Mouse (Mus musculus): ENCODE measurements around the gene Hhat.

DNA sequence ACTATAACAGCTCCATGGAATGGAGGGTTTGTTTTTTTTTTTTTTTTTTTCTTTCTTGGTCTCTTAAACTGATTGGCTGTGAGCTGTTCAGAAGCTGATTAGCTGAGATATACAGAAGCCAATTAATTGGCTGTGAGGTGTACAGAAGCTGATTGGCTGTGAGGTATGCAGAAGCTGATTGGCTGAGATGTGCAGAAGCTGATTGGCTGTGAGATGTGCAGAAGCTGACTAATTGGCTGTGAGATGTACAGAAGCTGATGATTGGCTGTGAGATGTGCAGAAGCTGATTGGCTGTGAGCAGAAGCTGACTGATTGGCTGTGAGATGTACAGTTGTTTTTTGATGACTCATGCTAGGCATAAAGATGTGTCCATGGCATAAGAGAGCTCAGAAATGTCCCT lies 320.6 kb downstream of the Hhat start:
- TF ChIP-seq CTCF (IDR thresholded peaks at IDR 0.05; ENCODE audit: control insufficient read depth, insufficient read depth, insufficient read length) (no peak), MYOD1 (IDR thresholded peaks at IDR 0.05; ENCODE audit: control insufficient read depth, insufficient read length, low read depth) (no peak), MAX (IDR thresholded peaks at IDR 0.05) (no peak), USF1 (IDR thresholded peaks at IDR 0.05; ENCODE audit: low read depth) (no peak), MYOG (IDR thresholded peaks at IDR 0.05; ENCODE audit: control insufficient read depth, extremely low read depth, insufficient read length) (no peak), CEBPB (IDR thresholded peaks at IDR 0.05; ENCODE audit: low read depth) (no peak)
